Mouse (Mus musculus) lung, adult 10 weeks (tissue): ENCODE measurements around the gene Myo1f. TPM values are rescaled to one million over a fixed set of nuclear protein-coding genes. Genes with fewer than 3 reads are reported as not detected.

Experiments used
- polyA plus RNA-seq: library from polyadenylated mRNA; stranded (reverse); fragments of 350-450 nt; fragmentation: Illumina TruSeq; extraction: RNeasy Lipid Tissue Mini Kit (QIAGEN cat#74804); gene quantifications from one replicate; pipeline ENCODE4 v1.2.3, GENCODE M21; 2014; ENCODE audit warnings: low read depth, low replicate concordance; ENCODE audit not compliant: insufficient read depth

Myo1f gene
- polyA plus RNA-seq, result 9.4 TPM

GRCm38 (mm10) chr17:33555223-33555855 lies at the start of gene Myo1f:
Gene Myo1f (plus strand): TSS chr17:33555707.

GRCm38 (mm10) chr17:33523918-33524755 lies 31.4 kb upstream of the Myo1f start, which contains the start of gene Adamts10:
Gene Adamts10 (plus strand): TSS chr17:33524204.

DNA sequence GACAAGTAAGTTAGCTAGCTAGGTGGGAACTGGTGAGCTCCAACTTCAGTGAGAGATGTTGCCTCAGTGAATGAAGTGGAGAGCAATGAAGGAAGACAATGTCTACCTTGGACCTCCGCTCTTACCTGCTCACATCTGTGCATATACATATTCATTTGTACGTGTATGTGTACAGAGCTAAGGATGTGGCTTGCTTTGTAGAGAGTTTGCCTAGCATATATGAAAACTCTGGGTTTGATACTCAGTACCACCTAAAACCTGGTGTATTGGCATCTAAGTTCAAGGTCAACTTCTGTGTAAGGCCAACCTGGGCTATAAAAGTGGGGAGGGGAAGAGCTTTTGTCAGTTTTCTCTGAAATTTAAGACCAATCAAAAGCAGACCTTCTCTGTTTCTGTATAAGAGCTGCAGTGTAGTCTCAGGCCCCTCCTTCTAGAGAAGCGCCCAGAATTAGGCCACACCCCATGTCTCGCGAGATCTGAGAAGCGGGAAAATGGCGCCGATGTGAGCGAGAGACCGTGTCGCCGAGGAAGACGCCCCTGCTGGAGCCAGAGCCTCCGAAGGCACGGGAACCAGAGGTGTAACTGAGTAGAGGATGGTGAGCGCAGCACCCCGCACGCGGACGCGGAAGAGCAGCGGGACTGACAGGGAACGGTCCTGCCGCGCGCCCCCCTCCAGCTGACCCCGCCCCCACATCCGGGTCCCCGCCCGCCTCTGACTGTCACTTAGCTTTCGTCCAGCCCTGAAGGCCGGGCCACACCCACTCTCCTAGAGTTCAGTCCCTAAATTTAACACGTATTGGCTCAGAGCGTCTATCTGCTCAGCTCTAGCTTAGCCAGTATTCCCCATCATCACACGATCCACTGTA lies 73.3 kb downstream of the Myo1f start, which contains the start of gene Zfp414:
TSS of gene Zfp414 (plus strand) at position 470 of the 866 bp plus-strand sequence.

GRCm38 (mm10) chr17:33637516-33638276 lies 82.2 kb downstream of the Myo1f start, which contains the start of gene Pram1:
Gene Pram1 (plus strand): TSS chr17:33638056.

Other genes with a start within 250 kb of the Myo1f start
- 2.8 TPM for gene Zfp81, start 196.8 kb upstream of the Myo1f start, polyA plus RNA-seq
- gene Zfp101, start 161.1 kb upstream of the Myo1f start, polyA plus RNA-seq, result 4.5 TPM
- not detected for gene Actl9, start 122.8 kb upstream of the Myo1f start, polyA plus RNA-seq
- gene Adamts10, start 31.5 kb upstream of the Myo1f start, polyA plus RNA-seq, result 47.9 TPM
- 14.9 TPM for gene Zfp414, start 73.4 kb downstream of the Myo1f start, polyA plus RNA-seq
- 1.2 TPM for gene Pram1, start 82.3 kb downstream of the Myo1f start, polyA plus RNA-seq
- 86.6 TPM for gene Hnrnpm, start 131.2 kb downstream of the Myo1f start, polyA plus RNA-seq
- 99.6 TPM for gene March2, start 163.0 kb downstream of the Myo1f start, polyA plus RNA-seq
- gene Rab11b, start 204.8 kb downstream of the Myo1f start, polyA plus RNA-seq, result 122 TPM
- gene Angptl4, start 226.1 kb downstream of the Myo1f start, polyA plus RNA-seq, result 61.5 TPM